Mouse (Mus musculus): ENCODE measurements around the gene Atg9a.

Gene Atg9a

DNA sequence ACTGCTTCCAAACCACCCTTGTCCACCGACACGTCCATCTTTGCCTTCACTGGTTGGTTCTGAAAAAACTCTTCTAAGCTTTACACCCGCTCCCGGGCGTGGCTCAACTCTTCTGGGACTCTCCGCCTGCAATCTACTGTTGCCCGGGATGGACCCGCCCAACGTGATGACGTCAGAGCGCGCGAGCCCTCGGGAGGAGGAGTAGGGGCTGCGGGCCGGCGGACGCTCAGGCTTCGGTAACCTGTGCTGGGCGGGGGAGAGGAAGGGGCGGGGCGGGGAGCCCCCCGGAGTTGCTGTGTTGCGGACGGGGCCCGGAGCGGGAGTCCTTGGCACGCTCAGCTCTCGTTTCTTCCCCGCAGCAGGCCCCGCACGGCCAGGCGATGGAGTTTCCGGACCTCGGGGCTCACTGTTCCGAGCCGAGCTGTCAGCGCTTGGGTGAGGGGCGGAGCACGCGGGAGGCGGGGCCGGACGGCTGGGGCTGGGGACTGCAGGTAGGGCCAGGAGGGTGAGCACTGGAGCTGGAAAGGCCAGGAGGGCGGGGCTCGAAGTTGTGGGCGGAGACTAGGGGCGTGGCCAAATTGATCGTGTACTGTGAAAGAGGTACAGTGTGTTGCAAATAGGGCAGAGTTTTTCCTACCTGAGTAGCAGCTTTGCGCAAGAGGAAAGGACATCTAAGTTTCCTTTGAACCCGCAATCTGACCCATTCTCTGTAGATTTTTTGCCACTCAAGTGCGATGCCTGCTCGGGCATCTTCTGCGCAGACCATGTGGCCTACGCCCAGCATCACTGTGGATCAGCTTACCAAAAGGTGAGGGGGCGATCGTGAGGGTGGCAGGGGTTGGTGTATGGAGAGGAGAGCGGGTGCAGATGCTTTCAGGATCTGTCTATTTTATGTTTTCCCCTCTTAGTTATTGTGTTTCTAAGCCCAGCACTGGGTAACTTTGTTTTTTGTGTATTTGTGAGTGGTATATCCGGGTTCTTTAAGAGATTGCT lies 23.2 kb downstream of the Atg9a start, which contains the start of gene Zfand2b:
TSS of gene Zfand2b (plus strand) at position 175 of the 993 bp plus-strand sequence.
- DNase-seq (ENCODE audit: low spot score): peak; percentile 97

GRCm38 (mm10) chr1:75168093-75168471 lies 23.9 kb downstream of the Atg9a start:
- no peak for DNase-seq (ENCODE audit: low spot score)

DNA sequence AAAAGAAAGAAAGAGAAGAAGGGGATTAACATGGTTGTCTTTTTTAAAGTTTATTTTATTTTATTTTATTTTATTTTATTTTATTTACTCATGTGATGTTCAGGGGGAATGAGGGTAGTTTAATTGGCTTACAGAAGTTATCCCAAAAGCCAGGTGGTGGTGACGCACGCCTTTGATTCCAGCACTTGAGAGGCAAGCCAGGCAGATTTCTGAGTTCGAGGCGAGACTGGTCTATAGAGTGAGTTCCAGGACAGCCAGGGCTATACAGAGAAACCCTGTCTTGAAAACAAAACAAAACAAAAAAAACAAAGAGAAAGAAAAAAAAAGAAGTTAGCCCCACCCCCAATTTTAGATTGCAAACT lies 31.8 kb downstream of the Atg9a start:
- DNase-seq (ENCODE audit: low spot score): no peak

DNA sequence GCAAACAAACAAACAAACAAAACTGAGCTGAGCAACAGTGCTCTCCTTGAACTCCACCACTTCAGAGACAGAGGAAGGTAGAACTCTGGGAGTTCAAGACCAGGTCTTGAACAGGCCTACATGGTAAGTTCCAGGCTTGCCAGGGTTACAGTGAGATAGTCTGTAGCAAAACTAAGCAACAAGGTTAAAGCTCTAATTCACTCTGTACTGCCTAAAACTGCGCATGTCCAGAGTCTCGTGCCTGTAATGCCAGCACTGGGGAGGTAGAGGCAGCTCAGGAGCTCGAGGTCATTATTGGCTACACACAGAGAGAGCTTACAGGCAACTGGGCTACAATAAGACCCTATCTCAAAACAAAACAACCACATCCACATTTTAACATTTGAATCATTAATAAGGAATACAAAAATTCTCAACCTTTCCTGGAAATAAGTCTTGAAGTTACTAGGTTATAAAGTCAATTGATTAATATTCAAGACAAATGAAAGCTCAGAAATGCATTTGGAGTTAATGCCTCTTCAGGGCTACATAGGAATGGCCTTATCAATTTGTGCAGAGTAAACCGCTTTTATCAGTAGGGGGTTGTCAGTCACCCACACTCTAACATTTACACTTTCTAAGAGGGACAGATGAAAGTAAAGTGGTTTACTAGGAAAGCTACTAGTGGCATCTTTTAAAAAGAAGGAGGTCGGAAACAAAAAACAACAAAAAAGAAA lies 32.3 kb downstream of the Atg9a start:
- no peak for DNase-seq (ENCODE audit: low spot score)

DNA sequence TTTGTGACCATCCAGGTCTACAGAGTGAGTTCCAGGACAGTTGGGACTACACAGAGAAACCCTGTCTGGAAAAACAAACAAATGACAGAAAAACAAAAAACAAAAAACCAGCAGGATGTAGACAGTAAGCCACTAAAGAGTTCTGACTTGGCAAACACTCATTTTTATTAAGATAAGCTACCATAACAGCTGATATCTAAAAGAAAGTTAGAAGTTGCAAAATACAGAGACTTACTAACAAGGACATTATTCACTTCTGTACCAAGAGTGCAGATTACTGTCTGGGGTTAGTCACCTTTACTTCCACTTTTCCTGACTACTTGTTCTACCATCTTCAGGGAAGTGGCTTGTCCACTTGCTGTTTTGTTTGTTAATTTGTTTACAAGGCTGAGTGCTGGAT lies 33.0 kb downstream of the Atg9a start:
- DNase-seq (ENCODE audit: low spot score): no peak

DNA sequence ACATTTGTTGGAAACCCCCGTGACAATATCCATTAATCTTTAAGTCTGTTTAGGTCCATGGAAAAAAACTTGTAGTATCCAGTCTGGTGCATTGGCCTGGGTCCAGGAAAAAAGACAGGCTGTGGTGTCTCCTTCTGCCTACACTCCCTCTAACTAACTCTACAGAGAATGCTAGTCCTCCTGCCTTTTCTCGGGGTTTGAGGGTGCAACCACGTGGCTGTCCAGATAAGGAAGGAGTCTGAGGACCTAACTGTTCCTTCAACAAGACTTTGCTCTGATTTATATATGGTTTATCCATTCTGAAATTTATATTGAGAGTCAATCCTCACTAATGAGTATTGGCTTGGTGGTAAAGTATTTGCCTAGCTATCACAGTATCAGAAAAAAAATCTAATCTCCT lies 36.2 kb downstream of the Atg9a start:
- no peak for DNase-seq (ENCODE audit: low spot score)

DNA sequence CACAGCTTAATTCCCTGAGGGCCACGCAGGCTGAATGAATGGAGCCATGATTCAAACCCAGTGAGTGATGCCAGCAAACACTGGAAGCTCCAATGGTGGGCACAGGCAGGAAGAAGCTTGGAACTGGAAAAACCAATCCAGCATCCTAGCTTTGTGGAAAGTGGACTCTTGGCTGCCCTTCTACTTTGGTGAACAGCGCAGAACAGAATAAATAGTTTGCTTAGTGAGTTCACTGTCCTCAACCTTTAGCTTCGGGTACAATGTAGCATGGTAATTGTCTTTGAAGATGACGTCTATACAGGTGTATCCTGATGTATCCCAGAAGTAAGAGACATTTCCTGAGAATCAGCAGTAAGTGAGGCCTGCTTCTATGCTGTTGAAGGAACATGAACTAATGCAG lies 43.3 kb downstream of the Atg9a start:
- no peak for DNase-seq (ENCODE audit: low spot score)

DNA sequence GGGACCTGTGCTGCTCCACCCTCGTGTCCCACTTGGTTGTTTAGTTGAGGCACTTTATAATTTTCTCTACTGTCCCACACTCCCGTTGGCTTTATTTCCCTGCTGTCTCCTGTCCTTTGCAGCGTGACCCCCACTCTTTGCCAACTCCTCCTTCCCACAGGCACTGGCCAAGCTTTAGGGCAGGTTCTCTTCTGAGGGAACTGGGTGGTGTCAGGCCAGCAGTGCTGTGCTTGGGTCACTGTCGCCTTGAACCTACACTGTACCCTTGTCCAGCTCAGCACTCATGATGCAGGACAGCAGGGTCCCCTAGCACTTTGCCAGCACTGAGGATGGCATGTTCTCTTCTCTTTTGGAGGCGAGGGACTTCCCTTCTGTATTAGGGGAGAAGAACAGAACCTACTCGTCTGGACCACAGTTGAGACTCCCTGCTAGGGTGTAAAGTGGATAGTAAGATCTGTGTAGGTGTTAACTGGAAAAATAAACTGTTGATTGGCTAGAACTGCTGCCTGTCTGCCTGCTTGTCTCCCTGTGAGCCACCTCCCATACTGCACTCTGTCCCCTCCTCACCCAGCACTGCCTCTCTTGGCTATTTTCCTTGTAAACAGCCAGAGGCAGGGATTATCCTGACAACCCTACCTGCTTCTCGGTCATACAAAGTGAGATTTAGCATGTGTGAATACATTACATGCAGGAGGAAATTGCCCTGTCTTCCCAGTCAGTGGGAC lies 44.4 kb downstream of the Atg9a start:
- no peak for DNase-seq (ENCODE audit: low spot score)

DNA sequence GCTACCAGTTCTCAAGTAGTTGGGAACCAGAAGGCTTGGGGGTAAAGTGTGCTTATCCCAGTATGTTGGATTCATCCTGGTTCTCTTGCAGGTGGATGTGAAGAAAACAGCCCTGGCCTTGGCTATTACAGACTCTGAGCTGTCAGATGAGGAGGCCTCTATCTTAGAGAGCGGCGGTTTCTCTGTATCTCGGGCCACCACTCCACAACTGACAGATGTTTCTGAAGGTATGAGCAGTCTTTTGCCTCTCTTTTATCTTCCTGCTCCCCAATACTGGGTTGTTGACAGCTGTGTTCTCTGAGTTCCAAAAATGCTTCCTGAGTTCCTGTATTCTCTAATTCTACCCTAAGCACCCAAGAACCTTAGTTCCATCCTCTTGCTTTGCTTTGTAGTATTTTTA lies 46.4 kb downstream of the Atg9a start:
- DNase-seq (ENCODE audit: low spot score): no peak

DNA sequence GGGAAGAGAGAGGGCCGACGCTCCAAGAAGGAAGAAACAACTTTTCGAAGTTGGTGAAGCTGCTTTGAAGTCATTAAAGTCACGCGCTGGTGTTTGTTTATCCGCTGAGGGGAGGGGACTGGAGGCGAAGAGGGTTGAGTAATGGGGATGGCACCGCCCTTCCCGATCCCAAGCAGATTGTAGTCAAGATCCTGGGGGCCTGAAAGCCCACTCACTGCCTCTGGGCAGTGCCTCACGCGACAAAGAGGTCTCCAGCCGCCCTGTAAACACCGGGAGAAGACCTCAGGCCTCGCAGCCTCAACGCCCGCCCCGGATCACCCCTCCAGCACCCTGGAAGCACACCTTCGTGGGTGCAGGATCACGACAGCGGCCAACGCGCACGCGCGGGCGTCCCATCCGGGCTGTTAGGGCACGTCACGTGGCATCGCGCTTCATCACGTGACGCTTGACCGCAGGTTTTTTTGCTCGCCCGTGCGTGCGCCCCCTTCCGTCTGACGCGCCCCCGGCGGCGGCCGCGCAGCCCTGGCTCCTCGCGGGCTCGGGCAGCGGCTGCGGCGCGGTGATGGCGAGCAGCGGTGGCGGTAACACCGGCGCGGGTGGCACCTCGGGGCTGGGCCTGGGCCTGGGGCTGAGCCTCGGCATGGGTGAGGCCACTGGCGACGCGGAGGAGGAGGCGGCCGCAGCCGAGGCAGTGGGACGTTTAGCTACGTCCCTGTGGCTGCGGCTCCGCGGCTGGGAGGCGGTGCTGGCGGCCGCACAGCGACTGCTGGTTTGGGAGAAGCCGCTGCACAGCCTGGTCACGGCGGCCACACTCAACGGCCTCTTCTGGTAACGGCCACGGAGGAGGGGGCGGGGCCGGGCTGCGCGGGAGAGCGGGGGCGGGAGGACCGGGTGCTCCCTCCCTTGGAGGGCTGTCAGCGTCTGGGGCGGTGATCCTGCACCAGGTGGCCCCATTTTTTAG lies 49.4 kb downstream of the Atg9a start, which contains the start of the genes Cnppd1 and Retreg2:
TSS of gene Cnppd1 (minus strand) at position 411 of the 961 bp plus-strand sequence.
TSS of gene Retreg2 (plus strand) at position 478 of the 961 bp plus-strand sequence.
- DNase-seq (ENCODE audit: low spot score): peak; percentile 97

DNA sequence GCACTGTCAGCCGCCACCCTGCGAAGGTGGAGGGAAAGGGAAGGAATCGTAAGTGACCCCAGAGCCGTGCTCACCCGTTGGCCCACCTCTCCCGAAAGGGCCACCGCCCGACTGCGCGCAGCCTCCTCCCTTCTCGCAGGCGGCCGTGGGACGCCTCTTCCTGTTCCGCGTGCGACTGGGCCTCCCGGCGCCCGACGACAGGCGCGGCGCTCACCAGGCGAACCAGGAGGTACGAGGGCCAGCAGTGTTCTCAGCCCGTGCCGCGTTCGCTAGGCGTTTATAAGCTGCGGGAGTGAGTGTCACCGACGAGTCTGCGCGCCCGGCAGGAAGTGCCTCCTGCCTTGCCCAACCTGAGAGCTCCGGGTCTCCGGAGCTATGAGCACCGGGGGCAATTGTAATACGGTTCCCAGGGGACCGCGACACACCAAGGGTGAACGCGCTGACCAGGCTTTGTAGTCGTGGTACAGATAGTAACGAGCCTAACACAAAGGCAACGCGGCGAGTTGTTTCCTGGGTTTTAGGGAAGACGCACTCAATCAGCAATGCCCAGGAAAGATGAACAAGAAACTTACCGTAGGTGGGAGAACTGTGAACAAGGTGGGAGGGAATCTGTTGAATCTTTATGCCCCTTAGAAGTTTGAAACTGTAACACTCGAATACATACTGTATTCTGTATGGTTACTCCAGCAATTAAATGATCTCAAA lies 50.4 kb downstream of the Atg9a start:
- peak; percentile 74 for DNase-seq (ENCODE audit: low spot score)

GRCm38 (mm10) chr1:75140601-75141190 lies 51.3 kb downstream of the Atg9a start:
- no peak for DNase-seq (ENCODE audit: low spot score)

- DNase-seq (ENCODE audit: low spot score): no peak
Measured at GRCm38 (mm10) chr1:75138448-75138847, 53.5 kb downstream of the Atg9a start.

GRCm38 (mm10) chr1:75136730-75137129 lies 55.3 kb downstream of the Atg9a start:
- no peak for DNase-seq (ENCODE audit: low spot score)

DNA sequence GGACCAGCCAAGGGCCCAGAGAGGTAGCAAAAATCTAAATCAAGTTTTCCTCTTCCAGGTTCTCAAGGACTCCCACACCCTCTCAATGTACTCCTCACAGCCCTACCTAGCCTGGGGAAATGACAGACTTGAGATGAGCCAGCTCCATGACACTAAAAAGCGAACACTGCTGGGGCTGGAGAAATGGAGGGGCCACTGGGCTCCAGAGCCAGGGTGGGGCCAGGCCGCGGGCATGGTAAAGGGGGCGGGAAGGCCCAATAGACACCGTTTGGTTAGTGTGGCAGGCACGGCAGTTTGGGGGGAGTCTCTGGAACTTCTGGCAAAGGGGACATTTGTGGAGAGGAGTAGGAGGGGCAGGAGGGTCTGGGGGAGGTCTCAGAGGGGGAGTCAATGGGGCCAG lies 55.7 kb downstream of the Atg9a start:
- no peak for DNase-seq (ENCODE audit: low spot score)

GRCm38 (mm10) chr1:75133421-75134207 lies 58.4 kb downstream of the Atg9a start, which contains the start of gene Slc23a3:
TSS of gene Slc23a3 (minus strand) at chr1:75133890.
- DNase-seq (ENCODE audit: low spot score): no peak
